Mouse (Mus musculus): Measurements from ENCODE around the gene Tuba8. TPM values are rescaled to one million over a fixed set of nuclear protein-coding genes. Genes with fewer than 3 reads are reported as not detected.

Tuba8 gene
- polyA plus RNA-seq, 1 experiment from 2014 or later, result 6.7 TPM

DNA sequence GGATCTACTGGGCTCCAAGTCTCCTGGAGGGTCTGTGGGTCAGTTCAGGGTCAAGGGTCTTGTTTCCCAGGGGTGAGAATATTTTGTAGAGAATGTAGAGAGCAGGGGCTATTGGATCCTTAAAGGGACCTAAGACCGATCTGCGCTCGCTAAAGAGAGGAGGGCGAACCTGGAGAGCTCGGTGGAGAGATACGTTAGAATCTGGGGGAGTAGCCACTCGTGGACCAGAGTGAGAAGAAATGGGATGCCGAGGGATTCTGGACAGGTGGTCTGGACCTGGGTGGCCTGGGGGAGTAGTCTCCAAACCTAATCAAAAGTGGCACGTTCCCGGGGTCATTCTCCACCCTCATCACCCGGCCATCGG, 412 bp downstream of the Tuba8 start:
- H3K4me1 ChIP-seq (ENCODE audit: insufficient read depth), result peaks cover 12% of the 10 kb centered on the region; the same call in 1 of the 2 replicates
- WGBS (ENCODE audit: insufficient replicate concordance), result under 1% methylated on average over 12 of the region's 12 CpGs

DNA sequence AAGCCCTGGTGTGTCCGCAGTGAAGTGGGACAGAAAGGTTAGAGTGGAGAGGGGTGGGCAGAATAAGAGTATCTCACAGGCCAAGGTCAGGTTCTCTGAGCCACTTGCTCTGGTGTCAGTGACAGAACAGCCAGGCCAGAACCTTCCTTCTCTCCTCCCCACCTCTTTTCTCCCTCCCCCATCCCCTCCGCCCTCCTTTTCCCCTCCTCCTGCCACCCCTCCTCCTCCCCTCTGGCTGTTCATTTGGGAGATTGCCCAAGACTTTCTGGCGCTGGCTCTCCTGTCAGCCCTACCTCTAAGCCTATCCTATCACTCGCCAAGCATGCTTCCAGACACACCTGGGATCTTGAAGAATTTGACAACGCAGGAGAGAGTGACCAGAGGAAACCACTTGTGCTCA, 1.2 kb downstream of the Tuba8 start:
- Histone ChIP-seq H3K4me1 (ENCODE audit: insufficient read depth) (peaks cover 12% of the 10 kb centered on the region; the same call in 1 of the 2 replicates), H3K36me3 (replicated peaks; ENCODE audit: insufficient read depth, low read length) (no peaks in the 10 kb centered on the region), H3K4me2 (ENCODE audit: low read depth, low read length) (peak overlapping the region; percentile 78), H3K9me3 (ENCODE audit: low read length) (no peaks in the 10 kb centered on the region), H3K27me3 (ENCODE audit: insufficient read depth, low read length) (peaks cover 7% of the 10 kb centered on the region; the same call in 1 of the 2 replicates), H3K9ac (replicated peaks) (peak overlapping the region; percentile 65; the same call in 1 of the 2 replicates), H3K4me3 (ENCODE audit: low read depth, low read length) (peak overlapping the region; percentile 51), H3K27ac (ENCODE audit: low read depth) (no peak overlapping the region)
- no peak for TF ChIP-seq EP300 (IDR thresholded peaks at IDR 0.05; ENCODE audit: low read depth)
- TF ChIP-seq CTCF (IDR thresholded peaks at IDR 0.05; ENCODE audit: low read depth), result no peak
- ATAC-seq (peak; percentile 52), DNase-seq (peak; percentile 56)
- 12% methylated on average over 4 of the region's 5 CpGs for WGBS (ENCODE audit: insufficient replicate concordance)

More for the DNA sequence above, 412 bp downstream of the Tuba8 start:
- Histone ChIP-seq H3K4me2 (ENCODE audit: low read depth, low read length) (peak overlapping the region; percentile 78), H3K27ac (ENCODE audit: low read depth) (0 out of 2 replicates have a peak overlapping the region, but pooled peaks have one; percentile 22), H3K4me3 (ENCODE audit: low read depth, low read length) (peak overlapping the region; percentile 51), H3K9ac (replicated peaks) (peak overlapping the region; percentile 65), H3K9me3 (ENCODE audit: low read length) (no peaks in the 10 kb centered on the region), H3K36me3 (replicated peaks; ENCODE audit: insufficient read depth, low read length) (no peaks in the 10 kb centered on the region), H3K27me3 (ENCODE audit: insufficient read depth, low read length) (peaks cover 7% of the 10 kb centered on the region; the same call in 1 of the 2 replicates)
- DNase-seq (no peak), ATAC-seq (peak; percentile 32)
- TF ChIP-seq CTCF (IDR thresholded peaks at IDR 0.05; ENCODE audit: low read depth) (no peak), EP300 (IDR thresholded peaks at IDR 0.05; ENCODE audit: low read depth) (no peak)

DNA sequence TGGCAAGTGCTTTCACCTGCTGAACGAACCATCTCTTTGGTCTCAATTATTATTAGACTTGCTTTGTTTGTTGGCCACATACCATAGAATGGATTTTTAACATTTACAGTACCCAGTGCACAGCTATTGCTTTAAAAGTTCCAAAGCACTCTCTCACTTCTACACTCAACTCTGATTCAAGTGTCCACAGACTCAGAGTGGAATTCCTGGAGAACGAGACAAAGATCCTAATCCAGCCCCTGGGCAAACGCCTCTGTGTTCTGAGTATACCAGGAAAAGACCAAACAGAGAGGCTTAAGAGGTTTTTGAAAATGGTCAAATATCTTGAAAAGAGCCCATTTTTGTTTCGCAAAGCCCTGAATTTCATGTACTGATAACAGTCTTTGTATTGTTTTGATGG, 2.5 kb downstream of the Tuba8 start:
- no peak for ATAC-seq
- TF ChIP-seq CTCF (IDR thresholded peaks at IDR 0.05; ENCODE audit: low read depth) (no peak), EP300 (IDR thresholded peaks at IDR 0.05; ENCODE audit: low read depth) (no peak)
- H3K27me3 ChIP-seq (ENCODE audit: insufficient read depth, low read length), result peaks cover 7% of the 10 kb centered on the region; the same call in 1 of the 2 replicates
- H3K4me2 ChIP-seq (ENCODE audit: low read depth, low read length), result no peak overlapping the region
- H3K36me3 ChIP-seq (replicated peaks; ENCODE audit: insufficient read depth, low read length), result no peaks in the 10 kb centered on the region
- H3K4me1 ChIP-seq (ENCODE audit: insufficient read depth), result peaks cover 14% of the 10 kb centered on the region; the same call in 1 of the 2 replicates
- 77% methylated on average over 4 of the region's 4 CpGs for WGBS (ENCODE audit: insufficient replicate concordance)
- H3K27ac ChIP-seq (ENCODE audit: low read depth), result no peak overlapping the region
- no peak overlapping the region for H3K4me3 ChIP-seq (ENCODE audit: low read depth, low read length)
- DNase-seq, result no peak
- no peaks in the 10 kb centered on the region for H3K9me3 ChIP-seq (ENCODE audit: low read length)
- no peak overlapping the region for H3K9ac ChIP-seq (replicated peaks)

DNA sequence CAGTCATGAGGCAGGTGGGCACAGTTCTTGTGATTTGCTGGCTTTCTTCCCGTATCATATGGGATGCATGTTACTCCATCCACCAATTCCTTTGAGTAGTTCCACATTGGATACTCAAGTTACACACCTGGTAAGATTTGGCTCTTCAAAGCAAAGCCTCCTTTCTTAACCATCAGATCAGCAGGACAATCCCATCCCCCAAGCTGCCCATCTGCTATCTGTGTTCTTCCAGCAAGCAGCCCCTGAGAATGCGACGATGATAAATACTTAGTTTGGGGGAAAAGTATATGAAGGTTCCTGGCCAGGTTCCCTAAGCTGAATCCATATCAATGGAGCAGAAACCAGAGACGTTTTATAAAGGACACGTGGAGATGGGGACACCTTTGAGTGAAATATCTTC, 3.7 kb downstream of the Tuba8 start:
- Histone ChIP-seq H3K36me3 (replicated peaks; ENCODE audit: insufficient read depth, low read length) (no peaks in the 10 kb centered on the region), H3K4me1 (ENCODE audit: insufficient read depth) (peaks cover 20% of the 10 kb centered on the region), H3K27ac (ENCODE audit: low read depth) (peak overlapping the region; percentile 18; the same call in 1 of the 2 replicates), H3K4me2 (ENCODE audit: low read depth, low read length) (no peak overlapping the region), H3K9me3 (ENCODE audit: low read length) (no peaks in the 10 kb centered on the region), H3K9ac (replicated peaks) (no peak overlapping the region), H3K27me3 (ENCODE audit: insufficient read depth, low read length) (peaks cover 7% of the 10 kb centered on the region; the same call in 1 of the 2 replicates), H3K4me3 (ENCODE audit: low read depth, low read length) (no peak overlapping the region)
- TF ChIP-seq CTCF (IDR thresholded peaks at IDR 0.05; ENCODE audit: low read depth) (no peak), EP300 (IDR thresholded peaks at IDR 0.05; ENCODE audit: low read depth) (no peak)
- WGBS (ENCODE audit: insufficient replicate concordance), result 48% methylated on average over 5 of the region's 5 CpGs
- no peak for ATAC-seq
- no peak for DNase-seq

DNA sequence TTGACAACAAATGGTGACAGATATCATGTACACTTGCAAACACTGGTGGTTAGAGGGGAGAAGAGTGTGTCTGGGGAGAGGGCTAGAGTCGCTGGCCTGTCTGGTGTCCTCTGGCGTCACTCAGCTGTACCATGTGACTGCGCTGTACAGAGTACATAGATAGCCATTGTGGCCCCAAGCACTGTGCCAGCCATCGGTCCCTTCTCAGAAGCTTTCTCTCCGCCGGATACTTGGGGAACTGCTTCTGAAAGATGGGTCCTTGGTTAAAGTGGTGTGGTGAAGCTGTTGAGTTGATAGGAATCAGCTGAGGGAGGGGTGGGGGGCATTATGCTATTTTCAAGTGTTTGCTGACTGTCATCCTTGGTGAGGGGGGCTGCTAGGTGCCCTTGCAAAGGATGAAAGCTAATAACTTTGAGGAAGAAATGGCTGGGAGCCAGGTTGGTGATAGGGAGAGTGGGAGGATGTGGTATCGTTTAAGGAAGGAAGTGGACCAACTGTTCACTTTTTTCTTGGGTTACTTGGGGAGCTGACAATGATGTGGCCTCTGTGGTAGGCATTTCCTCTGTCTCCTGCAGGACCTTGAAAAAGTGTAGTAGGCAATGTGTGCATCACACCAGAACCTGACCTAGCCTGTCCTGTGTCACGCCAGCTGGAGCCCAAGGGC, 4.3 kb downstream of the Tuba8 start:
- H3K9me3 ChIP-seq (ENCODE audit: low read length), result no peaks in the 10 kb centered on the region
- ATAC-seq, result peak; percentile 18
- H3K27ac ChIP-seq (ENCODE audit: low read depth), result peak overlapping the region; percentile 35; the same call in 1 of the 2 replicates
- H3K4me1 ChIP-seq (ENCODE audit: insufficient read depth), result peaks cover 20% of the 10 kb centered on the region
- H3K27me3 ChIP-seq (ENCODE audit: insufficient read depth, low read length), result peaks cover 7% of the 10 kb centered on the region; the same call in 1 of the 2 replicates
- H3K36me3 ChIP-seq (replicated peaks; ENCODE audit: insufficient read depth, low read length), result no peaks in the 10 kb centered on the region
- peak; percentile 29 for DNase-seq
- H3K4me2 ChIP-seq (ENCODE audit: low read depth, low read length), result no peak overlapping the region; the same call in 1 of the 2 replicates
- 29% methylated on average over 8 of the region's 8 CpGs for WGBS (ENCODE audit: insufficient replicate concordance)
- no peak overlapping the region for H3K9ac ChIP-seq (replicated peaks)
- no peak for TF ChIP-seq CTCF (IDR thresholded peaks at IDR 0.05; ENCODE audit: low read depth)
- TF ChIP-seq EP300 (IDR thresholded peaks at IDR 0.05; ENCODE audit: low read depth), result no peak
- H3K4me3 ChIP-seq (ENCODE audit: low read depth, low read length), result no peak overlapping the region

DNA sequence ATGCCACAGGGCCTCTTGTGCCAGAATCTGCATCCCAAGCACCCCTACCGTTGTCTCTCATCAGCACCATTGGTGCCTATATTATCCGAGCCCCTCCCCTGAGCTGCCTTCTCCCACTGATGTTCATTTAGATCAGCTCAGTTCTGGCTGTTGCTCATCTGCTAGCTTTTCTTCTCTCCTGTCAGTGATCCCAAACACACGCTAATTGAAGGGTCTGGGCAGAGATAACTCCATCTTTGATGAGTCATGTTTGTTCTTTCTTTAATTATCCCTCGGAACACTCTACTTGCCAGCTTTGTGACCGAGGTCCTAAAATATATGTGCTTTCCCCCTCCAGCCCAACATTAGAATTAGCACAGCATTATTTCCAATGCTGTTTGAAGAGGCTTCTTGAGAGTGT, 4.8 kb downstream of the Tuba8 start:
- peaks cover 20% of the 10 kb centered on the region for H3K4me1 ChIP-seq (ENCODE audit: insufficient read depth)
- 29% methylated on average over 5 of the region's 5 CpGs for WGBS (ENCODE audit: insufficient replicate concordance)
- peaks cover 7% of the 10 kb centered on the region; the same call in 1 of the 2 replicates for H3K27me3 ChIP-seq (ENCODE audit: insufficient read depth, low read length)
- ATAC-seq, result no peak
- no peaks in the 10 kb centered on the region for H3K9me3 ChIP-seq (ENCODE audit: low read length)
- no peak overlapping the region for H3K4me2 ChIP-seq (ENCODE audit: low read depth, low read length)
- TF ChIP-seq CTCF (IDR thresholded peaks at IDR 0.05; ENCODE audit: low read depth) (no peak), EP300 (IDR thresholded peaks at IDR 0.05; ENCODE audit: low read depth) (no peak)
- H3K9ac ChIP-seq (replicated peaks), result no peak overlapping the region
- no peak for DNase-seq
- H3K27ac ChIP-seq (ENCODE audit: low read depth), result peak overlapping the region; percentile 35; the same call in 1 of the 2 replicates
- H3K4me3 ChIP-seq (ENCODE audit: low read depth, low read length), result no peak overlapping the region
- no peaks in the 10 kb centered on the region for H3K36me3 ChIP-seq (replicated peaks; ENCODE audit: insufficient read depth, low read length)
